Mouse (Mus musculus) lung, adult 2 months (tissue): Measurements from ENCODE around the gene Gm12169. TPM values are rescaled to one million over a fixed set of nuclear protein-coding genes. Genes with fewer than 3 reads are reported as not detected.
"Not testable (repeated sequence)": the region's sequence is repeated elsewhere in the genome, so short reads cannot be mapped to it uniquely, and the experiment has no call there.

ENCODE experiments used
- DNase-seq: peaks from one replicate; pipeline ENCODE4 v3.0.0; 2022
- H3K4me1 ChIP-seq: fragments of 200-500 bp; 2 replicates; pipeline ENCODE4 v1.6.1; 2011; ENCODE audit warnings: low read length; ENCODE audit not compliant: control insufficient read depth, insufficient read depth
- H3K4me3 ChIP-seq: fragments of 200-500 bp; replicated peaks from 2 replicates; pipeline ENCODE3; 2011; ENCODE audit warnings: low read depth, mild to moderate bottlenecking, control low read depth, low read length; ENCODE audit errors: extremely low read depth
- CTCF ChIP-seq: fragments of 200-500 bp; IDR thresholded peaks from 2 replicates; pipeline ENCODE4 v1.5.1; 2011; ENCODE audit warnings: mild to moderate bottlenecking, low read length, control low read depth; ENCODE audit not compliant: insufficient read depth
- POLR2A ChIP-seq: fragments of 200-500 bp; IDR thresholded peaks from 2 replicates; pipeline ENCODE4 v1.6.1; 2011; ENCODE audit warnings: low read depth, mild to moderate bottlenecking, control low read depth, low read length, borderline replicate concordance; ENCODE audit errors: extremely low read depth
- WGBS: fragments of 180-500 bp; shearing (Covaris S2); methylation state at CpG from one replicate; pipeline ENCODE4 v1.1.7; 2018; 5-methylcytosine and 5-hydroxymethylcytosine counted together
- polyA plus RNA-seq: library from polyadenylated mRNA; depleted of rRNA; stranded (reverse); fragments of >200 nt; gene quantifications from 2 replicates; pipeline ENCODE4 v1.2.3, GENCODE M21; 2012; rRNA removed

Gm12169 gene
- not detected in 2 replicates for polyA plus RNA-seq

DNA sequence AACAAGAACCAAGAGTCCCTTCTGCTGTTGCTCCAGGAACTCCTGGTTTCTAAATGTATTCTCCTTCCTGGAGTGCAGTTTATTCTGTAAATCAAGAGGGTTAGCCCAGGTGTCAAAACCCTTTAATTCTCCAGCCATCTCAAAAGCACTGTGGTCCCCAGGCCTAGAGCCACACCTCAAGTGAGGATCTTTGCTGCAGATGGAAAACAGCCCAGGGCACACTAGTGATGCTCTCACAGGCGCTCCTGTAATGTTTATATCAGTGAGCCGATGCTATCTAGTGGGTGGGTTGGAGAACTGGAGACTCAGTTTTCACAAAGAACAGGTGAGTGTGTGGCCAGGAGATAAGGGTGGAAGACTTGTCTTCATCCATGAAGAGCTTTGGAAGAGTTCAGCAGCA, at the start of gene Gm12169:
Gene Gm12169, plus strand, starts transcription at position 301 of the 400 bp plus-strand sequence.
- DNase-seq, result no peak
- TF ChIP-seq CTCF (no peak), POLR2A (no peak)
- no peak within 1 kb of the TSS for H3K4me3 ChIP-seq
- 87% methylated on average over 2 of the region's 2 CpGs for WGBS
- H3K4me1 ChIP-seq, result no peaks in the 10 kb centered on the region

DNA sequence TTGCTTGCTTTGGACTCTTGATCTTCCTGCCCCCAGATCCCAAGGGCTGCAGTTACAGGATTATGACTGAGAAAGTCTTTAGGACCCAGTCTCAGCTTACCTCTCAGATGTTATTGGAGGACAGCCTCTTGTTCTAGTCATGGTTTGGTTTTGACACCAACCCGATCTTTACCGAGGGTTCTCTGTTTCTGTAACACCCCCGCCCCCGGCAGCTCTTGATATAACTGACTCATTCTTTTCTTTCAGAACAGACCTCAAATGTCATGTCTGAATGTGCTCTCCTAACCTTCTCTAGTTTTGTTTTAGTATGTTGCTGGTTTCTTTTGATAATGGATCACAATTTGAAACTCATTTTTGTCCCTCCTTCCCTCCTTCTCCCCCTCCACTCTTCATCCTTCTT, 49.8 kb upstream of the Gm12169 start:
- no peak for DNase-seq

DNA sequence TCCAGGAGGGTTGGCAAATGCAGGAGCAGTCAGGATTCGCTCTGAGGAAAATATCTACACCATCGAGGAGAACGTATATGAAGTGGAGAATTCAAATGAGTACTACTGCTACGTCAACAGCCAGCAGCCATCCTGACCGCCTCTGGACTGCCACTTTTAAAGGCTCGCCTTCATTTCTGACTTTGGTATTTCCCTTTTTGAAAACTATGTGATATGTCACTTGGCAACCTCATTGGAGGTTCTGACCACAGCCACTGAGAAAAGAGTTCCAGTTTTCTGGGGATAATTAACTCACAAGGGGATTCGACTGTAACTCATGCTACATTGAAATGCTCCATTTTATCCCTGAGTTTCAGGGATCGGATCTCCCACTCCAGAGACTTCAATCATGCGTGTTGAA, 44.7 kb upstream of the Gm12169 start:
- Histone ChIP-seq H3K4me3 (no peak overlapping the region), H3K4me1 (no peaks in the 10 kb centered on the region)
- 71% methylated on average over 9 of the region's 9 CpGs for WGBS
- no peak for TF ChIP-seq CTCF
- no peak for TF ChIP-seq POLR2A
- DNase-seq, result no peak

More for the DNA sequence above, 49.8 kb upstream of the Gm12169 start:
- Histone ChIP-seq H3K4me1 (no peaks in the 10 kb centered on the region), H3K4me3 (no peak overlapping the region)
- WGBS, result 89% methylated on average over 4 of the region's 4 CpGs
- TF ChIP-seq CTCF, result no peak
- no peak for TF ChIP-seq POLR2A

DNA sequence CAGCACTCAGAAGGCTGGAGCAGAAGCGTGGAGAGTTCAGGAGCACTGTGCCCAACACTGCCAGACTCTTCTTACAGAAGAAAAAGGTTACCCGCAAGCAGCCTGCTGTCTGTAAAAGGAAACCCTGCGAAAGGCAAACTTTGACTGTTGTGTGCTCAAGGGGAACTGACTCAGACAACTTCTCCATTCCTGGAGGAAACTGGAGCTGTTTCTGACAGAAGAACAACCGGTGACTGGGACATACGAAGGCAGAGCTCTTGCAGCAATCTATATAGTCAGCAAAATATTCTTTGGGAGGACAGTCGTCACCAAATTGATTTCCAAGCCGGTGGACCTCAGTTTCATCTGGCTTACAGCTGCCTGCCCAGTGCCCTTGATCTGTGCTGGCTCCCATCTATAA, 43.5 kb upstream of the Gm12169 start:
- Histone ChIP-seq H3K4me1 (no peaks in the 10 kb centered on the region), H3K4me3 (no peak overlapping the region)
- 64% methylated on average over 7 of the region's 7 CpGs for WGBS
- TF ChIP-seq CTCF (no peak), POLR2A (no peak)
- no peak for DNase-seq

DNA sequence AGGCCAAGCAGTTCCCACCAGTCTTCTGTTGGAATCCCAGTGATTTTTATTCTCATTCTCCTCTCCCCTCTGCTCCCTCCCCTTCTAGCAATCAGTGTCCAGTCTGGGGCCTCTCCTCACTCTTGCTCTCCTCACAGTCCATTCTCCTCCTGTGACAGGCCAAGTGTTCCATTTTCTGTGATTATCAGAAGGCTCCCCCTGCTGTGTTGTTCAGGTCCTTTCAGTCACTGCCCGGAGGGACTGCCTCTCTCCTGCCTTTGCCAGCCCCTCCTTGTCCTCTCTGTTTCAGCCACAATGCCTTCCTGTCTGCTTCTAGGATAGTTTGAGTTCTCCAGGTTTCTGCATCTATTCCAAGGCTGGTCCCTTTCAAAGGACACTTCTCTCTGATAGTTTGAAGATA, 35.8 kb upstream of the Gm12169 start:
- WGBS, result 13% methylated on average over 1 of the region's 1 CpGs
- TF ChIP-seq POLR2A (no peak), CTCF (no peak)
- no peak for DNase-seq
- no peaks in the 10 kb centered on the region for H3K4me1 ChIP-seq
- no peak overlapping the region for H3K4me3 ChIP-seq

DNA sequence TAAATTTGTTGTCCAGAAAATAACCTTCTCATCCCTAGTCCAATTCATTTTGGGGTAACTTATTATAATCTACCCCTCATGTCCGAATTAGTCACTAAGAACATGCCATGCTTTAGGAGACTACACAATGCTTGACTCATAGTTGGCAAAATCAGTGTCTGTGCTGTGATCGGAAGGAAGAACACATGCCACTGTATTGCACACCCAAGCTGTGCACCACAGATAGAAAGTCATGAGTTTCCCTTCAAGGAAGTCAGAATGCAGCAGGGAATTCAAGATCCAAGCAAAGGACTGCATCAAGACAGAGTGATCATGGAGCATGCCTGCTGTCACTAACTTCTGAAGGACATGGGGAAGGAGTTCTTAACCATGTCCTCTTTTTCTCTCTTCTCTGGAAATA, 35.4 kb upstream of the Gm12169 start:
- TF ChIP-seq POLR2A, result no peak
- TF ChIP-seq CTCF, result no peak
- no peak for DNase-seq
- no peak overlapping the region for H3K4me3 ChIP-seq
- no peaks in the 10 kb centered on the region for H3K4me1 ChIP-seq
- 74% methylated on average over 2 of the region's 2 CpGs for WGBS

DNA sequence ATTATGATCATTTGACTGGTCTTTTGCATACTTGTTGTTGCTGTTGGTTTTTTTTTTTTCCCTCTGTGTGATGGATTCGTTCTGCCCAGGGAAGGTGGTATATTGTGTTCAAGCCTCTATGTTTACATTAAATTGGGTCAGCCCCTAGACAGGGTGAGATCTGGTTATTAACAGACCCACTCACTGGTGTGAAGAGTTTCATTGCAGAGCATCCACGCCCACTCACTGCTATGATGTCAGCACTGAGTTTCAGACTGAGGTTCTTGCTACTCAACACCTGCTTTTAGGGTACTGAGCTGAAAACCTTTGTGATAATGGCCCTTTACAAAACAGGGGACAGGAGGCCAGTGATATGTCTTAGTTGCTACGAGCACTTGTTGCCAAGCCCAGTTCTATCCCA, 16.9 kb upstream of the Gm12169 start:
- 57% methylated on average over 3 of the region's 3 CpGs for WGBS
- no peak for DNase-seq
- H3K4me1 ChIP-seq, result no peaks in the 10 kb centered on the region
- H3K4me3 ChIP-seq, result no peak overlapping the region
- no peak for TF ChIP-seq POLR2A
- TF ChIP-seq CTCF, result no peak

DNA sequence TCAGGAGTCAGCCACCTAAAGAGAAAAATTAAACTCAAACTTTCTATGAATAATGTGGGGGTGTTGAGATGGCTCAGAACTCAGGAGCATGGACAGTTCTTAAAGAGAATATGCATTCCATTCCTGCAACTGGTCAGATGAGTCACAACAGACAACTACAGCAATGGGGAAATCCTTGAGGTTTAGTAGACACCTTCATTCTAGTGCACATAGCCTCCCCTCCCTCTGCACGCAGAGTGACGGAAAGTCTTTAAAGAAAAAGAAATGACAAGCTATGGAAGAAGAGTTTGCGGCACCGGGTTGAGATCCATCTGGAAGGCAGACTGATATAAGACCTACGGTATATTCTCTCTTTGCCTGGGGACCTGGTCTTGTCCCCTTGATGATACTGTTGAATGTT, 14.1 kb upstream of the Gm12169 start:
- no peak for DNase-seq
- TF ChIP-seq POLR2A (no peak), CTCF (no peak)
- H3K4me1 ChIP-seq, result no peaks in the 10 kb centered on the region
- no peak overlapping the region for H3K4me3 ChIP-seq
- WGBS, result 96% methylated on average over 5 of the region's 5 CpGs

DNA sequence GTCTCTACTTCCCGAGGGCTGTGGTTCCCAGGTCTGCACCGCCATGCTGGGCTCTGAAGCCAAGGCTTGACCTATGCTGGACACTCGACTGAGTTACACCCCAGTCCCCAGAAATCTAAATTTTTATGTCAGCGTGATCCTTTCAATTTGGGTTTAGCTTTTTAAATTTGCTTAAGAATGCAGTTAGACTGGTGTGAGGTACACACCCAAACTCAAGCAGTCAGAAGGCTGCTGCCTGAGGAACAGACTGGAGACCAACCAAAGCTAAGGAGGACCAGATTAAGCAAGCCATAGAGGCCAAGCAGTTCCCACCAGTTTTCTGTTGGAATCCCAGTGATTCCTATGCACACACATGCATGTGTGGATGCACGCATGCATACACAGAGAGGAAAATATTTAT, 2.7 kb upstream of the Gm12169 start:
- not testable (repeated sequence) for H3K4me3 ChIP-seq, H3K4me1 ChIP-seq, DNase-seq
- 73% methylated on average over 5 of the region's 5 CpGs for WGBS

DNA sequence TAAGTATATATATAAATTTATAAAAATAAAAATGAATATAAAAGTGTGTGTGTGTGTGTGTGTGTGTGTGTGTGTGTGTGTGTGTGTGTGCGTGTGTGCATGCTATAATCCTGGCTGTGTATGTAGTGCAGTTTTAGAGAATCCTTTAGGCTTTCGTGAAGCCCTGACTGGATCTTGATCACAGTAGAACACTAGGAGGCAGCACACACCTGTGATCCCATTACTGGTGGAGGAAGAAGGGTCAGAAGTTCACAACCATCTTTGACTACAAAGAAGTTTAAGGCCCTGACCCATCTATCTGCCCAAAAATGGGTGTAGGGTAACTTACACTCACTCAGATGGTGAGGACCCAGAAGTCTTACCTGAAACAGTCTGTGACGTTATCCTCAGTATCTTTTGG, 1.3 kb upstream of the Gm12169 start:
- H3K4me1 ChIP-seq, result no peaks in the 10 kb centered on the region
- WGBS, result 77% methylated on average over 3 of the region's 3 CpGs
- H3K4me3 ChIP-seq, result no peak overlapping the region
- no peak for DNase-seq
- TF ChIP-seq CTCF (0 out of 2 replicates have a peak, but pooled peaks have one; percentile 9), POLR2A (no peak)

DNA sequence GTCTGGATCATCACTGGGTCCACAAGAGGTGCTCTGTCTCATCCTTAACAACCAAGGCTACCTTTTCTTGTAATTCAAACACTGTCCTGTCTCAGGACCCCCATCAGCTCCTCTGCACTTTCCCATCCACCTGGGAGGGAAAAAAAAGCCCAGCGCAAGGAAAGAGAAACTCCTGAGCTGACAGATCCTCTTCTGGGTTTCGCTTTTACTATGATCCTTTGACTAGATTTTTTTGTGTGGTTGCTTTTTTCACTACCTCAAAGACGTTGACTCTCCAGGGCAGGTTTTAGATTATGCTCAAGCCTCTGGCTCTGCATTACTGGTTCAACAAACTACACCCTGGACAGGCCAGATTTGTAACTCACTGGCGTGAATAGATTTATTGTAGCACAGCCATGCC, 6.1 kb downstream of the Gm12169 start:
- DNase-seq, result no peak
- TF ChIP-seq POLR2A (no peak), CTCF (no peak)
- no peaks in the 10 kb centered on the region for H3K4me1 ChIP-seq
- no peak overlapping the region for H3K4me3 ChIP-seq
- 70% methylated on average over 4 of the region's 4 CpGs for WGBS
